Mouse (Mus musculus) C2C12 (cell line): ENCODE measurements around the gene Bloc1s1. TPM values are rescaled to one million over a fixed set of nuclear protein-coding genes. Genes with fewer than 3 reads are reported as not detected.

ENCODE experiments used
- H3K27me3 ChIP-seq: one replicate; pipeline ENCODE4 v1.6.1; 2011; ENCODE audit not compliant: control insufficient read depth, insufficient read depth, insufficient read length
- H3K36me3 ChIP-seq: one replicate; pipeline ENCODE4 v1.6.1; 2011; ENCODE audit not compliant: control insufficient read depth, insufficient read depth
- H3K4me3 ChIP-seq: one replicate; pipeline ENCODE4 v1.5.1; 2011; ENCODE audit warnings: mild to moderate bottlenecking, control low read depth; ENCODE audit not compliant: poor library complexity, insufficient read depth, severe bottlenecking
- H3K79me2 ChIP-seq: one replicate; pipeline ENCODE4 v1.6.1; 2011; ENCODE audit not compliant: control insufficient read depth, insufficient read depth
- H3K79me3 ChIP-seq: one replicate; pipeline ENCODE4 v1.6.1; 2011; ENCODE audit warnings: low read depth, control low read depth
- H3ac ChIP-seq: one replicate; pipeline ENCODE3; 2011; ENCODE audit warnings: low read depth; ENCODE audit not compliant: control insufficient read depth, insufficient read length
- CEBPB ChIP-seq: IDR thresholded peaks from one replicate; pipeline ENCODE4 v1.6.1; 2011; ENCODE audit warnings: low read depth, mild to moderate bottlenecking, control low read depth, moderate library complexity
- CTCF ChIP-seq: IDR thresholded peaks from one replicate; pipeline ENCODE4 v1.5.1; 2011; ENCODE audit not compliant: control insufficient read depth, insufficient read depth, insufficient read length
- FOSL1 ChIP-seq: IDR thresholded peaks from one replicate; pipeline ENCODE4 v1.8.0; 2011; ENCODE audit warnings: mild to moderate bottlenecking, low read length; ENCODE audit not compliant: poor library complexity, insufficient read depth, severe bottlenecking
- MAX ChIP-seq: IDR thresholded peaks from one replicate; pipeline ENCODE4 v1.6.1; 2011; ENCODE audit warnings: mild to moderate bottlenecking, control low read depth
- MYOD1 ChIP-seq: IDR thresholded peaks from one replicate; pipeline ENCODE4 v1.6.1; 2011; ENCODE audit warnings: low read depth; ENCODE audit not compliant: control insufficient read depth, insufficient read length
- MYOG ChIP-seq: IDR thresholded peaks from one replicate; pipeline ENCODE4 v1.6.1; 2011; ENCODE audit not compliant: control insufficient read depth, insufficient read length; ENCODE audit errors: extremely low read depth
- USF1 ChIP-seq: IDR thresholded peaks from one replicate; pipeline ENCODE4 v1.6.1; 2011; ENCODE audit warnings: low read depth, mild to moderate bottlenecking, control low read depth, moderate library complexity
- polyA plus RNA-seq: library from polyadenylated mRNA; unstranded; fragments of >200 nt; fragmentation: generic; extraction: Trizol; gene quantifications from one replicate; pipeline ENCODE4 v1.2.1, GENCODE M21; 2012; ENCODE audit warnings: missing spikeins

Bloc1s1 gene
- polyA plus RNA-seq, 1 experiment: 204 TPM

- Histone ChIP-seq H3K79me2 (no peaks in the 10 kb centered on the region), H3ac (no peak overlapping the region), H3K27me3 (no peaks in the 10 kb centered on the region), H3K4me3 (no peak overlapping the region), H3K79me3 (no peaks in the 10 kb centered on the region), H3K36me3 (no peaks in the 10 kb centered on the region)
- TF ChIP-seq CEBPB (no peak), CTCF (no peak), MYOG (no peak), MAX (no peak), FOSL1 (no peak), MYOD1 (no peak), USF1 (no peak)
Observed at GRCm38 (mm10) chr10:128901409-128901808, 22.4 kb downstream of the Bloc1s1 start.

- no peaks in the 10 kb centered on the region for H3K79me2 ChIP-seq
- H3K79me3 ChIP-seq: no peaks in the 10 kb centered on the region
- no peak within 1 kb of the TSS for H3K4me3 ChIP-seq
- H3K36me3 ChIP-seq: no peaks in the 10 kb centered on the region
- no peaks in the 10 kb centered on the region for H3K27me3 ChIP-seq
- TF ChIP-seq CTCF (no peak), USF1 (no peak), MAX (no peak), MYOD1 (no peak), MYOG (no peak), CEBPB (no peak), FOSL1 (no peak)
- H3ac ChIP-seq: no peak within 1 kb of the TSS
Observed at GRCm38 (mm10) chr10:128900698-128901097, 23.1 kb downstream of the Bloc1s1 start, which contains the start of gene Cd63. Cd63 (plus strand) TSS chr10:128900989.

DNA sequence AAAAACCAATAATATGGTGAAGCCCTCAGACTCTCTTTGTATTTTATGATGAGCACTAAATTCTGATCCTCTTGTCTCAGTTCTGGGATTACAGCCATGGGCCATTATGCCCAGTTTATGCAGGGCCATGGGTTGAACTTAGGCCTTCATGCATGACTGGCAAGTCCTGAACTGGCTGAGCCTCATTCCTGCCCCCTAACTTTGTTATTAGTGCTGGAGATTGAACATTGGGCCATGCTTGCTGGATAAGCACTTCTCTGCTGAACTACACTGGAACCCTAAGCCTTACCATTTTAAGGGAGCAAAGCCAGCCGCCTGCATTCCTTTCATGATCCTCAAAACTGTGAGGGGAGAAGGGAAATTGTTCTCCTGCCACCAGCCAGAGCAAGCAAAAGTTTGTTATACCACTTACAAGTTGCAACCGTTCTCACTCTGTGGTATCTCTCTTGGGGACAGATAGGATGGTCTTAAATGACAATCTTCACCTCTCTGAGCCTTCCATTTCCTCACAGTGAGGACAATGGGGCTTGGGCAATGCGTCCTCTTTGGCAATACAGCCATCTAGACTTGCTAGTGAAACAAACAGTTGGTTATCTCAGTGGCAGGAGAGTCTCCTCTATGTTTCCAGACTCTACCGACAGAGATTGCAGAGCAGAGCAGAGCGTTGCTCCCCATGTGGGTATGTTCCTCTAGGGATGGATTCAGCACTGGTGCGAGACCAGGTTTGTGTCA lies 23.9 kb downstream of the Bloc1s1 start:
- no peaks in the 10 kb centered on the region for H3K36me3 ChIP-seq
- no peak overlapping the region for H3K4me3 ChIP-seq
- no peaks in the 10 kb centered on the region for H3K79me2 ChIP-seq
- H3K79me3 ChIP-seq: no peaks in the 10 kb centered on the region
- no peak overlapping the region for H3ac ChIP-seq
- H3K27me3 ChIP-seq: no peaks in the 10 kb centered on the region
- TF ChIP-seq MYOD1 (no peak), FOSL1 (no peak), MAX (no peak), USF1 (no peak), MYOG (no peak), CTCF (no peak), CEBPB (no peak)

DNA sequence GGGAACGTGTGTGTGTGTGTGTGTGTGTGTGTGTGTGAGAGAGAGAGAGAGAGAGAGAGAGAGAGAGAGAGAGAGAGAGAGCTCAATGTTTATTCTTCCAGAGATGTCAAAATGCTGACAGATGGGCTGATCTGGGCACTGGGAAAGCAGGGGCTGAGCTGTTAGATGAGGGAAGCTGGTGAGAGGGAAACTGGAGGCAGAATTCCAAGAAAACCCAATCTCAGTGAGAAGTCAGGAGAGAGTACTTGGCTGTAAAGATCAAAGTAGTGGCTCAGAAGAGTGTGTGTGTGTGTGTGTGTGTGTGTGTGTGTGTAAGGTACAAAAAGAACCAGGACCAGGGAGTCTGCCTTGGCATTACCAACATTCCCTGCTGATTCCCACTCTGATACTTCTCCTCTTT lies 26.3 kb downstream of the Bloc1s1 start:
- Histone ChIP-seq H3K4me3 (no peak overlapping the region), H3K79me2 (no peaks in the 10 kb centered on the region), H3ac (no peak overlapping the region), H3K27me3 (no peaks in the 10 kb centered on the region), H3K79me3 (no peaks in the 10 kb centered on the region), H3K36me3 (no peaks in the 10 kb centered on the region)
- TF ChIP-seq MYOD1 (no peak), CEBPB (no peak)

- Histone ChIP-seq H3K27me3 (no peaks in the 10 kb centered on the region), H3K79me3 (no peaks in the 10 kb centered on the region), H3K4me3 (no peak overlapping the region), H3ac (no peak overlapping the region), H3K36me3 (no peaks in the 10 kb centered on the region), H3K79me2 (no peaks in the 10 kb centered on the region)
- TF ChIP-seq CTCF: no peak
- TF ChIP-seq FOSL1: no peak
- TF ChIP-seq MYOG: no peak
- no peak for TF ChIP-seq USF1
- TF ChIP-seq MYOD1: no peak
- TF ChIP-seq MAX: no peak
- no peak for TF ChIP-seq CEBPB
Observed at GRCm38 (mm10) chr10:128896807-128897206, 27.0 kb downstream of the Bloc1s1 start.
